Mouse (Mus musculus) thymus, postnatal 0 days (tissue): ENCODE results near the gene Zfp712. TPM values are rescaled to one million over a fixed set of nuclear protein-coding genes. Genes with fewer than 3 reads are reported as not detected.

Experiments
- DNase-seq: peaks from one replicate; pipeline ENCODE4 v3.0.0-alpha.2; 2015; ENCODE audit warnings: low spot score
- polyA plus RNA-seq: library from polyadenylated mRNA; unstranded; fragments of >200 nt; fragmentation: Nextera tagmentation; extraction: Ambion mirVana; gene quantifications from 2 replicates; pipeline ENCODE4 v1.2.1, GENCODE M21; 2015

Zfp712 gene
- polyA plus RNA-seq = 3.7 and 3.8 TPM in 2 replicates

DNA sequence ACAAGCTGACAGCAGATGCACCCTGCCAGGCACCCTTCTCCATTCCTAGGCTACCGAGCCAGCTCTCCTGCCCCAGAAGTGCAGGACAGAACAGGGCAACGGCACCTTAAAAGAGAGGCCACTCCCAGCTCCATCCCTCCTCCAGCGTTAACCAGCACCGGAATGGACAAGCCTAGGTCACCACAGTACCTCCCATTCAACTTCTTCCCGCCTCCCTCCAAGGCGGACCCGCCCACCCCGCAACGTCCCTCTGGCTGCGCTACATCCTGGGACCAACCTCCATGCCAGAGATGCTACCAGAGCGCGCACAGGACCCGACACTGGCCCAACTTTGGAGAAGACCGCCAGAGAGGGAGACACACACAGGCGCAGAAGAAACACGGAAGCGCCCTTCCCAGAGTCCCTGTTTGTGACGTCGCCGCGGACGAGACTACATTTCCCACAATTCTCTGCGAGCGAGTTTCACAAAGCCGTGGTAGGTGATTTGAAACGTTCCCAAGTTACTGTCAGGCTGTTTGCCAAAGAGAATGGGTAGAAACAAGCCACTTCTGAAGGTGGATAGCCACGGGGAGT, at the start of gene Zfp712:
Gene Zfp712, minus strand, starts transcription at position 385 of the 573 bp plus-strand sequence.
- DNase-seq = peak; percentile 88

DNA sequence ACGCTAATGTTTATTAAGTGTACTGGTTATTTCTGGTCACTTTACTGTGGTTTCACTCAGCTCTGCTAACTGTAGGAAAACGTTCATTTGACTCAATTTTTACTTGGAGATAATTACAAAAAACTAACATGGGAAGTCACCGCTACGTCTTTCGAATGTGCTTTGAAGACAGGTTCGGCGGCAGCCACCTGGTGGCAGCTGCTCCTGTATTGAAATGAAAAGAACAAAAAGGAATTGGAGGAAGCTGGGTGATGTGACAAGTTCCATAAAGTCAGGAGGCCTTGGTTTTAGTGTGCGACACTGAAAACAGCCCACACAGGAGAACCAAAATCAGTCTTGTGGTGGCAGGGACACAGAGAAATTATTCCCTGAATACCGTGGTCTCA, 47.8 kb upstream of the Zfp712 start:
- DNase-seq = no peak

DNA sequence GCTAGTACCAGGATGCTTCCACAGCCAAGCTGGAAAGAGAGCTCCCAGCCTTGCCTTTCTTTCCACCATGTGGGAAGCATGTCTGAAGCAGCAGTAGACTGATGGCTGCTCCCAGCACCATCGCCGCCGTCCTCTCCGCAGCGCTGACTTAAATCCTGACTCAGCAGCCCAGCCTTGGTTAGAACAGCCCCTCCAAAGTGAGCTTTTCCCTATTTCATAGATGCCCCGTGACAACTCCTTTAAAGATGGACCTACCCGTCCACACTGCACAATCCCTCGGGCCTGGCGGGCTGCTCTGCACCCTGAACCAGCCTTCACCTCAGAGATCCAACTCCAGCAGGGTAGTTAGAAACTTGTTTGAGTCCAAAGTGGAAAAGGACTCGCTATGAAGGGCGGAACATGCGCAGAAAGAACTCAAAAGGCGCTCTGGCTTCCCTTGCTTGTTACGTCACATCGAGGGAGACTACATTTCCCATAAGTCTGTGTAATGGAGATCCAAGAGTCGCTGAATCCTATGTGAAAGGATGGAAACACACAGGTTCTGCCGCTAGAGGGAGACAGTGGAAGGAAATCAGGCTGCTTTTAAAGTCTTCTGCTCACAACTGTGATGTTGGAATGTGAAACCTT, 47.3 kb upstream of the Zfp712 start, which contains the start of gene Gm28557:
Gene Gm28557, minus strand, starts transcription at position 411 of the 627 bp plus-strand sequence.
- peak; percentile 96 for DNase-seq

DNA sequence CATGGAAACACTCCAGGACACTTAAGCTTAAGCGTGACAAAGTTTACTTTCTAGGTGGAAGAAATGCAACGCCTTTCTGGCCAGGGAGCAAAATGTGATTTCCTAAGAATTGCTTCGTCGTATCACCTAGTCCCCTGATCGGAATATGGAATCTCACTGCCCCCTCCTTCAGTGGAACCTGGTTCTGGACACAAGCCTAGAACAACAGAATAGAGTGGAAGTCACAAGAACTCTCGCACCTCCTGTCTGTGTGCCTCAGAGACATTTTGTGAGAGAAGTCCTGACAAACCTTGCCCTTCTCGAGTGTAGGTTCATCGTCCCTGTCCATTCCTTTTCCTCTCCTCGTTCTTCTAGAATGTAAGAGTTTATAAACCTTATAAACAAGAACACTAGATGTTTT, 46.7 kb upstream of the Zfp712 start:
- DNase-seq = no peak

DNA sequence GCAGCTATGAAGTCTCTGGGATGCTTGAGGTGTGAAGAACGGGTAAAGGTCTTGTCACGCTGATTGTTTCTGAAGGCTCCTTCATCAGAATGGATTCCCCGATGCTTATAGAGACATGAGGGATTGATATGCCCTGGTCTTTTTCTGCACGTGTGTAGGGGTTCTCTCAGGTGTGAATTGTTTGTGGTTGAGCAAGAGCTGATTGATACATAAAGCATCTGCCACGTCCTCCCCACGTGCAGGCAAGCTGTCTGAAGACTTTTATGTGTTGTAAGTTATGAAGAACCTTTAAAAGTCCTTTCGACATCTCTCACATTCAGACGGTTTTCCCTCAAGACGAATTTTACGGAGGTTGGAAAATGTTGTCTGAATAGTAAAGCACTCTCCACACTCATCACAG, 36.9 kb upstream of the Zfp712 start, which contains the start of gene Zfp708:
Gene Zfp708, minus strand, starts transcription at position 101 of the 400 bp plus-strand sequence.
- DNase-seq = no peak

DNA sequence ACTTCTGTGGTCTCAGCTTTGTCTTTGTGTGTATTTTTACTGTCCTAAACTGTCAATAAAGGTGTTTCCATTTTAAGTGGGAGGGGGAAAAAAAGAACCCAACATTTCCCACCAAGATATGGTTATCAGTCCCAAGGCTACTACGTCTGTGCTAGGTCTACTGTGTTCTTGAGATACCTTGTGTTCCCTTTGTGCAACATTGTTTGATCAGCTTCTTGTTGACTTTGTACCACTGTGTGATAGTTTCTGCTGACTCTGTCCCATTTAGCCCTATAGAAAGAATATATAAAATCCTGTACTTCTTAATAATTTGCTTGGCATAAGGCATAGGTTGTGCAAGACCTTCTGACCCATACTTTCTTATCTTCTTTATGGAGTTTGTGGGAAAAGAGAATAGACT, 29.2 kb upstream of the Zfp712 start:
- no peak for DNase-seq

DNA sequence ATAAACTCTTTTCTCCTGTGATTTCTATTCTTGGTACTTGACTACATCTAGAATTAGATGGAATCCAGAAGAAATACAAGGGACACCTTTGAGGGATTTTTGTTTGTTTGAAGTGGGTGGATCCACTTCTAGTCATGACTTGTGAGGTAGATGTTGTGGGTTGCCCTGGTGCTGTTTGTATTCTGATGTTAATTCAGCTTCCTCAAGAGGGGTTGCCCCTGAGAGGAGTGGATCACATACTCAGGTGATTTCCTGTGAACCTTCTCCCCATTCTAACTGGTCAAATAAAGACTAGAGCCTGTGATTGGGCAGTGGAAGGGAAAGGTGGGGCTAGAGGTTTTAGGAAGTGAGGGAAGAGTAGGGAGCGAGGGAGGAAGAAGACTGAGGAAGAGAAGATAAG, 21.0 kb upstream of the Zfp712 start:
- DNase-seq = no peak

DNA sequence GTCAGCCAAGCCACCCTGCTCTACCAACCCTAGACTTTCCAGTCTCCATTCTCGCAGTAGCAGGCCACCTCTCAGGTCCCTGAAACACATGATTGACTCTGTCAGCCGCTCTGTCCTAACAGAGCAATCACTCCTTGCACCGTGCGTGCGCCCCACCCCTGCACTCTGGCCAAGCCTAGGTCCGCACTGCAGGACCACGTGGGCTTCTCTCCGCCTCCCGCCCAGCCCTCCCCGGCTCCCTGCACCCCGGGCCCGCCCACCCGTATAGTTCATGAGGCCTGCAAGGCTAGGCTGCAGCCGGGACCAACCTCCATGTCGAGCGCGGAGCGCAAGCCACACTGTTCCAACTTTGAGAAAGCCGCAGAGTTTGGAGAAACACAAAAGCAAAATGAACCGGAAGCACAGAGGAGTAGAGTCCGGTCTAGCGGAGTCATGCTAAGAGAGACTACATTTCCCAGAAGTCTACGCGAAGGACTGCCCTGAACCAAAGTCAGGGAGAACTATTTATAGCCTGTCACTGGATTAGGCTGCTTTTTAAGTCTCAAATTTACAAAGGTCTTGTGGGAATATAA, 20.3 kb upstream of the Zfp712 start:
- peak; percentile 75 for DNase-seq

DNA sequence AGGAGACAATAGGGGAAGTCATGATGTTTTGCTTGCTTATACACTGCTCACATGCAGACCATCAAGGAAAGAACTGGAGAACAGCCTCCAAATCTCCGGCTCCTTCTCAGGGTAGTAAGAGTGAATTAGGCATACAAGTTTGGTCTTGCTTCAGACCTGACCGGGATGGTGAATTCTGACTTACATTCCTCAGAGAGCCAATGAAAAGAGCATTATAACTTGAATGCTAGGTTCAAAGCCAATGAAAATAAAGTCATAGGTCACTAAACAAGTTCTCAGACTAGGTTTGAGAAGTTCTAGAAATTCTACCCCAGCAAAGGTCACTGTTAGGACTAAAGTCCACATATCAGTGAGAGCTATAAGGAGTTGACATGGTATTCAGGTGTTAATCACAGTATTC, 16.3 kb upstream of the Zfp712 start:
- DNase-seq = no peak

DNA sequence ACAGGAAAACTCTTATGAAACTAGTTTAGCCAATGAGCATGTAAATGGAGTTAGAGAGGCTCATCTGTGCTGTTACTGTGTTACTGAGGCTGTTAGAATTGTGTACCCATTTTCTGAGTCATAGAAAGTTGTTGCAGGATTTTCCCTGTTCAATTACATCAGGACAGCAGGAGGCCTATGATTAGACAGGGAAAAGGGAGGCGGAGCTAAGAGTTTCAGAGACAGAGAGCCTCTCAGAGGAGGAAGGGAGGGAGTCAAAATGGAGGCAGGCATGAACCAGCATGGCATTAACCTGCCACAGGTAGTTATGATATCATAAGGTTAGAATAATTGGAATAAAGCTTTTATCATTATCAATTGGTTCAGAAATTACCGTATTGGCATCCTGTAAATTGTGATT, 11.8 kb upstream of the Zfp712 start:
- no peak for DNase-seq

DNA sequence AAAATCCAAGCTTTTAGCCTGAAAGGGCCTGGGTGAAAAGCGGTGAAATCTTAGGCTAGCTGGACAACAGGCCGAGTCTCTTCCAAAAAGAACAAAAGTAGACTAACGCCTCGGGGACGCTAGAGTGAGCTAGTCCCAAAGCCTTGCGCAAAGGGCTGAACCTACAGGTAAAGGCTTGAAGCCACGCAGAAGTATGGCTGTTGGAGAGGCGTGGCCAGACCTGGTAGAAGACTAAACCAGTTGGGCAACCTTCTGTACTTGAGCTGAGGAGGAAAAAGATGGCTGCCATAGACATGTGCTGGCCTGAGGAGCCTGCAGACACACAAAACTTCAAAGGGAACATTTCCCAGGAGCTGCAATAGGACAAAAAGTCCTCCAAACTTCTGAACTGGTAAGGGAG, 4.4 kb upstream of the Zfp712 start:
- DNase-seq = no peak

DNA sequence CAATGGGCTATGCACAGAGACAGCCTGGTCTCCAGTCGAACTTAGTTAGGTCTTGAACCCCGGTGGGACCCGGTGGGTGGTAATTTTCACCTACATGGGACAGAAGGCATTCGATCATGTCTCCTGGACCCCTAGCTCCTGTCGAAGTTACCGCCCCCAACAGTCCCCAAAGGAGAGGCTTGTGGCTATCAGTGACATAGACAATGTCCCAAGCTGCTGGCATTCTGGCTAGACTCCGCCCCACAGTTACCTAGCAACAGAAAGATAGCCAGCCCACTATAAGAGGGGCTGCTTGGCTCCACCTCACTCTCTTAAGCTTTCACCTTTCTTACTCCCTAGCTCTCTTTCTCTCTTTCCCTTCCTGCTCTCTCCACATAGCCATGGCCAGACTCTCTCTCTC, 1.5 kb upstream of the Zfp712 start:
- no peak for DNase-seq

DNA sequence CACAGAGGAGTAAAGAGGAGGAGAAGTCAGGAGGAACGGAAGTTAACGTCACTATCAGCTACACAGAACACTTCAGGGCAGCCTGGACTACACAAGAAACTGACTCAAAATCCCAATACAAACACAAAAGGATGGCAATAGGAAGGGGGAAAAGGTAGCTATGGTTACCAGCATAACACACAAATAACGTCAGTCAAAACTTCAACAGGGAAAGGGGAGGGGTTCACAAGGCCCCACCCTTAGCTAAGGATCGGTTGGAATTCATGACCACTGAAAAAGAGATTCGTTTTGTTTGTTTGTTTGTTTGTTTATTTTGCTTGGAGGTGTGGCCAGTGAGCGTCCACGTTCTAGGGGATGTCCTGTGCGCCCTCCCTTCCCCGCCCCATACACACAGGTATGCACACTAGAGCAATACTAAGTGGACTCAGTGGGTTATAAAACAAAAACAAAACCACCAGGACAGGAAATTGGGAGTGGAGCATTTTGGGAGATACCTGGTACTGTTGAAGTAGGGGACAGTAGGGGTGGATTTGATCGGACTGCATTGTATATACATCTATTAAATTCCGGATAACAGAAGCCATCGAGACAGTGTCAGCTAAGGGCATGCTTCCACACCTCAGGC, 697 bp downstream of the Zfp712 start:
- DNase-seq = no peak

Other genes starting within 250 kb of the Zfp712 start
- gene Gm10767, start 156.3 kb downstream of the Zfp712 start, polyA plus RNA-seq = 1.1 and 1.2 TPM in 2 replicates
- 5.3 and 5.7 TPM in 2 replicates for gene Zfp708, start 36.8 kb upstream of the Zfp712 start, polyA plus RNA-seq
- gene Gm28557, start 47.4 kb upstream of the Zfp712 start, polyA plus RNA-seq = 1.4 and 1.6 TPM in 2 replicates
- 0.09 TPM in 1 of 2 replicates, not detected in the other for gene Rslcan18, start 55.1 kb upstream of the Zfp712 start, polyA plus RNA-seq
- gene Zfp759, start 60.5 kb upstream of the Zfp712 start, polyA plus RNA-seq = 1.6 and 1.7 TPM in 2 replicates
- gene Rsl1, start 112.0 kb upstream of the Zfp712 start, polyA plus RNA-seq = 6.6 and 9.0 TPM in 2 replicates
- gene Zfp455, start 133.3 kb upstream of the Zfp712 start, polyA plus RNA-seq = 1.6 and 1.7 TPM in 2 replicates
- 1.6 and 1.7 TPM in 2 replicates for gene Zfp458, start 217.3 kb upstream of the Zfp712 start, polyA plus RNA-seq
- 1.0 and 1.2 TPM in 2 replicates for gene Zfp457, start 245.3 kb upstream of the Zfp712 start, polyA plus RNA-seq